Mouse (Mus musculus): ENCODE measurements at regions not wholly inside any gene's neighbourhood (a gene's known extent, or its start where the extent isn't known, plus 50 kb on each side); places are given as distances from the start of the nearest gene placed in this dataset.
"Not testable (repeated sequence)": the region's sequence is repeated elsewhere in the genome, so short reads cannot be mapped to it uniquely, and the experiment has no call there.

DNA sequence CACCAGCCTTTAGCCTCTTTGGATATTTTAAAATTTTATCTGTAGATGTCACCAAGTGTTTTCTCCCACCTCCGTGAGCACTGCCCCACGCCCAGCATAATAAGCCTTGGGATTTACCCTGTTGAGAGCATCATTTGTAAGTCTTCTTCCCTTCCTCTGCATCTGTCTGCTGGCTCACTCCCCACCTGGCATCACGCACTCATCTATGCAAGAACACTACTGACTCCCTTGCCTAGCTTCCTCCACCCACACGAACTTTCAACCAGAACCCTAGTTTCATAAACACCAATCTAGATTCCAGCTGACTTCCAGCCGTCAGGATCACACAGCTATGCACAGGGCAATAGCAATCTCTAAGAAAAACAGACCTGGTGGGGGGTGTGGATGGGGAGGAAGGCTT, 311.2 kb upstream of the Cdh4 start:
- H3K4me2 ChIP-seq (replicated peaks) = no peak overlapping the region
- no peaks in the 10 kb centered on the region for H3K36me3 ChIP-seq
- ATAC-seq (replicated peaks) = no peak
- no peaks in the 10 kb centered on the region for H3K27me3 ChIP-seq
- WGBS = 73% methylated on average over 5 of the region's 5 CpGs
- H3K4me1 ChIP-seq = no peaks in the 10 kb centered on the region
- no peak overlapping the region for H3K9ac ChIP-seq (replicated peaks)
- H3K9me3 ChIP-seq = no peaks in the 10 kb centered on the region
- no peak overlapping the region for H3K27ac ChIP-seq (replicated peaks)
- H3K4me3 ChIP-seq = no peak overlapping the region

DNA sequence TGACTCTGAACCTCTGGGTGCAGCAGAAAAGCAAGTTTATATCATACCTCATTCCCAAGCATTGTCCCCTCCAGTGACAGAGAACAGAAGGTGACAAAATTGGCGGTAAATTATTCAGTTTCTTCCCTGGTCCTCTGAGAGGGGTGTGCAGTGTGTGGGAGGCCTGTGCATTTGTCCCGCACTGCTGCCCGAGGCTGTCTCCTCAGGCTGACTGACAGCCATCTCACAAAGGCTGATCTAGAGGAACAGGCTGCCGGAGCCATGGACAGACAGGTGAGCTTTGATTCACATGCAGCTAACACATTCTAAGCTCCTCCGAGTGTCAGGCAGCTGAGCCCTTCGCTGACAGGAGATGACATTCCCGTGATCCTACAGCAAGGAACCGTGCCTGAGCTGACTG, 299.9 kb upstream of the Cdh4 start:
- Histone ChIP-seq H3K4me1 (no peaks in the 10 kb centered on the region), H3K27me3 (no peaks in the 10 kb centered on the region), H3K4me2 (replicated peaks) (no peak overlapping the region), H3K4me3 (no peak overlapping the region), H3K9ac (replicated peaks) (no peak overlapping the region), H3K27ac (replicated peaks) (no peak overlapping the region), H3K36me3 (no peaks in the 10 kb centered on the region), H3K9me3 (no peaks in the 10 kb centered on the region)
- ATAC-seq (replicated peaks) = 0 out of 2 replicates have a peak, but pooled peaks have one; percentile 26
- 64% methylated on average over 8 of the region's 8 CpGs for WGBS

DNA sequence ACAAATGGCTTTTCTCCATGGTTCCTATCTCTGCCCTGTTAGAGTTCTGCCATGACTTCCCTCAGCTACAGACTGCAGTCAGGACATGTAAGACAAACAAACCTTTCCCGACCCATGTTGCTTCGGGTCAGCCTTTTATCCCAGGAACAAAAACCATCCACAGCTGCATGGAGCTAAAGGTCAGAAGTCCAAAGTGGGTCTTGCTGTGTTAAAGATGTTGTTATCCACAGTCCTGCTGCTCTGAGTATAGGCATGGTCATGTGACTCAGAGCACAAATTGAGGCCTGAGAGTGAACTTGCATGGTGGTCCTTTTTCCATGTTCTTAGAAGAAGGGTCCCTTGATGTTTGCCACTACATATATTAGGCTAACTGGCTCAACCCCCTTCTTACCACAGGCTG, 296.5 kb upstream of the Cdh4 start:
- H3K36me3 ChIP-seq = no peaks in the 10 kb centered on the region
- no peak overlapping the region for H3K9ac ChIP-seq (replicated peaks)
- 65% methylated on average over 2 of the region's 2 CpGs for WGBS
- H3K27ac ChIP-seq (replicated peaks) = no peak overlapping the region
- H3K9me3 ChIP-seq = no peaks in the 10 kb centered on the region
- H3K4me3 ChIP-seq = no peak overlapping the region
- 0 out of 2 replicates have a peak, but pooled peaks cover 3% of the 10 kb centered on the region for H3K4me1 ChIP-seq
- H3K4me2 ChIP-seq (replicated peaks) = no peak overlapping the region
- ATAC-seq (replicated peaks) = no peak
- H3K27me3 ChIP-seq = no peaks in the 10 kb centered on the region

DNA sequence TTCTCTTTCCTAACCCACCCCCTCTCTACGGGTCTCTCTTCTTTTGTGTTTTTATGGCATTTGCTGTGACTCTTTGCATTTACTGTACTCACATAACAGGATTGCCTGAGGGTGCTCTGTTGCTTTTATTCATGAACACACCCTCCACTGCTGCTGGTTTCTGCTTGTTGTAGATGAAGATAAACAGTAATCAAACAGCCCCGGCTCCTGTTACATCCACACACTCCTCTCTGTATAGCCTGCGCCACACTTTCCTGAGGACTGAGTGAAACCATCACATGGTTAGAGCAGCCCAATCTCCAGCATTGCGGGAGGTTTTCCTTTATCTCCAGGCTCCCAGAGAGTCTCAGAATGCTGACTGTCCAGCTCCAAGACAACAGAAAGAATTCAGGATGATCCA, 296.0 kb upstream of the Cdh4 start:
- H3K27ac ChIP-seq (replicated peaks) = no peak overlapping the region
- H3K4me3 ChIP-seq = no peak overlapping the region
- 69% methylated on average over 4 of the region's 4 CpGs for WGBS
- no peaks in the 10 kb centered on the region for H3K27me3 ChIP-seq
- no peak overlapping the region for H3K9ac ChIP-seq (replicated peaks)
- 0 out of 2 replicates have a peak, but pooled peaks cover 3% of the 10 kb centered on the region for H3K4me1 ChIP-seq
- no peak overlapping the region for H3K4me2 ChIP-seq (replicated peaks)
- no peaks in the 10 kb centered on the region for H3K9me3 ChIP-seq
- H3K36me3 ChIP-seq = no peaks in the 10 kb centered on the region
- ATAC-seq (replicated peaks) = no peak

DNA sequence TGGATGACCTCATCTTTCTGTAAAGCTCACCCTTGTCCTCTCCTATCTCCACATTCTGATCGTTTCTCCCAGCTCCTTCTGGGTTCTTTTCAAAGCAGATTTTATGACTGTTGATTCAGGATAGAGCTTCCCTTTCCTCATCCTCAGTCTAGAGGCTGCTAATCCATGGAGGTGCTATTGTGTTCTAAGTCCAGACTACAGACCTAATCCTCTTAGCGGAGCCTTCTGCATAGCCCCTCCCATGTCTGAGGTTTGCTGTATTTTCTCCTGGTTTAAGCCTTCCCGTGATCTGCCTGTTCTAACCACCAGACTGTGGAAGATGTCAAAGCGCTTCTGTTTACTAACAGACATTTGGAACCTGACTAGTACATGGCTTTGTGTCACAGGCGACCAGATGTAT, 294.0 kb upstream of the Cdh4 start:
- Histone ChIP-seq H3K4me2 (replicated peaks) (no peak overlapping the region), H3K9me3 (no peaks in the 10 kb centered on the region), H3K4me1 (0 out of 2 replicates have a peak, but pooled peaks cover 3% of the 10 kb centered on the region), H3K27me3 (no peaks in the 10 kb centered on the region), H3K4me3 (no peak overlapping the region), H3K27ac (replicated peaks) (no peak overlapping the region), H3K36me3 (no peaks in the 10 kb centered on the region), H3K9ac (replicated peaks) (no peak overlapping the region)
- ATAC-seq (replicated peaks) = no peak
- WGBS = 39% methylated on average over 5 of the region's 5 CpGs

DNA sequence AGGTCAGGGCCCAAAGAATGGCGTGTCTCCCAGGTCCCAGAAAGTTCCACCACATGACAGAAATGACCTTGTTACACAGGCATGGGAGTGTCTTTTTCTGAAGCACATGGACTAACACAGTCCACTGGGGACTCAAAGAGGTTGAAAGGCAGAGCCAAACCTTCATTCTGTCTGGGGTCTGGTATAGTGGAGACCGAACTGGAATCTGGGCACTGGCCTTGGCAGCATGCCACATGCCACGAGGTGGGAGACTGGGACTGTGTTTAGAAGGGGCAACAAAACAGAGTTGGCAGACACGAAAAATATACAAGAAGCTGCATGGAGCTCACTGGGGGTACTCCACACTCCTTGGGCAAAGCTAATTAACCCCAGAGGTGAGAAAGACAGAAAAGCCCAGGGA, 293.6 kb upstream of the Cdh4 start:
- Histone ChIP-seq H3K9me3 (no peaks in the 10 kb centered on the region), H3K9ac (replicated peaks) (no peak overlapping the region), H3K27ac (replicated peaks) (no peak overlapping the region), H3K4me3 (no peak overlapping the region), H3K4me2 (replicated peaks) (no peak overlapping the region), H3K4me1 (0 out of 2 replicates have a peak, but pooled peaks cover 3% of the 10 kb centered on the region), H3K27me3 (no peaks in the 10 kb centered on the region), H3K36me3 (no peaks in the 10 kb centered on the region)
- 34% methylated on average over 4 of the region's 4 CpGs for WGBS
- ATAC-seq (replicated peaks) = no peak; the same call in 1 of the 2 replicates

DNA sequence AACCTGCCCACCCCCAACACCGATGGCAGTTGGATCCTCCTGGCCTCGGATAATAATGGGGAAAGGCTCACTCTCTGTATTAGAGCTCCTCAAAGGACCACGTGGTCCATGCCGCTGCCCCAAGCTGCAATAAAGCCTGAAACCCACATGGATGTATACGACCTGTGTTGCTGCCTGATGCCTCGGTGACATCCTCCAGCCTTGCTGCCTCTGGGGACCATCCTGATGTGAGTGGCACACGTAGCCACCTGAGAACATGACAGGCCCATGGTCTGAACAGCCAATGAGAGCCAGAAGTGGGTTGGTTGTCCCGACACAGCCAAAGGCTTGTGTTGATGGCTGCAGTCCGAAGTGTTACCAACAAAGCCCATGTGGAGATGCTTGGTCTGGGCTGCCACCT, 283.4 kb upstream of the Cdh4 start:
- H3K9ac ChIP-seq (replicated peaks) = no peak overlapping the region
- WGBS = 92% methylated on average over 9 of the region's 9 CpGs
- no peaks in the 10 kb centered on the region for H3K9me3 ChIP-seq
- H3K4me1 ChIP-seq = 0 out of 2 replicates have a peak, but pooled peaks cover 3% of the 10 kb centered on the region
- ATAC-seq (replicated peaks) = no peak
- H3K4me3 ChIP-seq = no peak overlapping the region
- no peak overlapping the region for H3K4me2 ChIP-seq (replicated peaks)
- H3K27me3 ChIP-seq = no peaks in the 10 kb centered on the region
- H3K36me3 ChIP-seq = no peaks in the 10 kb centered on the region
- no peak overlapping the region for H3K27ac ChIP-seq (replicated peaks)

DNA sequence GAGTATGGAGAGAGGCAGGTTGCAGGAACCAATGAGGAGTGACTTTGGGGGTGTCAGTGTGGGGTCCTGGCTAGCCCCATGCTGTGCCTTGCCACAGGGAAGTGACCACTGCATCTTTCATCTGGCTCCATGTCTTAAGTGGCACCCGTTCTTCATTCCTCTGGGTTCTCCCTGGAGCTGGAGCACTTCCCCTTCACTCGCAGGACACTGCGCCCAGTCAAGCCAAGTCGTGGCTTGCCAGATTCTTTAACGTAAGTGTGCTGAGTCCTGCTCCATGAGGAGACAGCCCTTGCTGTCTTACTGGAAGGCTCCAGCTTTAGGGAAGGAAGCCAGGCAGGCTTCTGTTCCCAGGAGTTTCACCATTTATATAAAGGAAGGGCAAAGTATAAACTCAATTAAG, 279.1 kb upstream of the Cdh4 start:
- Histone ChIP-seq H3K4me1 (no peaks in the 10 kb centered on the region), H3K4me3 (no peak overlapping the region), H3K27ac (replicated peaks) (no peak overlapping the region), H3K27me3 (no peaks in the 10 kb centered on the region), H3K9ac (replicated peaks) (no peak overlapping the region), H3K4me2 (replicated peaks) (no peak overlapping the region), H3K36me3 (no peaks in the 10 kb centered on the region), H3K9me3 (no peaks in the 10 kb centered on the region)
- no peak for ATAC-seq (replicated peaks)
- WGBS = 89% methylated on average over 5 of the region's 5 CpGs

DNA sequence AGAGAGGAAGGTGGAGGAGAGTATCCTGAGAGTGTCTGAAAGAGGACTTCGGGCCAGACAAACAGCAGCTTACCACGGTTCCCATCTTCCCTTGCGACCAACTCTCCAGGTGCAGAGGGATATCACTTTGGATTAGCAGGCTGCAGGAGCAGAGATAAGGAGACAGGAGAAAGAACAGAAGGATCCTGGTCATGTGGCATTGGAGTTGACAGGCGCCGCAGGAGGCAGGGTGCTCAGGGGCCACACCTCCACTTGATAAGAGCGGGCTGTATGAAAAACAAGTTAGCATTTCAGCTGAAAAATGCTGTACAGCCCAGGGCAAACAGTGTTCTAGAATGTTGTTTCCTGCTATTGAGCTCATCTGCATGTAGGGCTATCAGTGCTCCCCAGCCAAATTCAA, 272.1 kb upstream of the Cdh4 start:
- H3K9me3 ChIP-seq = 0 out of 2 replicates have a peak, but pooled peaks cover 1% of the 10 kb centered on the region
- H3K4me3 ChIP-seq = no peak overlapping the region
- no peak overlapping the region for H3K27ac ChIP-seq (replicated peaks)
- H3K27me3 ChIP-seq = no peaks in the 10 kb centered on the region
- 82% methylated on average over 6 of the region's 6 CpGs for WGBS
- no peak for ATAC-seq (replicated peaks)
- H3K36me3 ChIP-seq = no peaks in the 10 kb centered on the region
- H3K4me2 ChIP-seq (replicated peaks) = no peak overlapping the region
- H3K9ac ChIP-seq (replicated peaks) = no peak overlapping the region
- no peaks in the 10 kb centered on the region for H3K4me1 ChIP-seq

DNA sequence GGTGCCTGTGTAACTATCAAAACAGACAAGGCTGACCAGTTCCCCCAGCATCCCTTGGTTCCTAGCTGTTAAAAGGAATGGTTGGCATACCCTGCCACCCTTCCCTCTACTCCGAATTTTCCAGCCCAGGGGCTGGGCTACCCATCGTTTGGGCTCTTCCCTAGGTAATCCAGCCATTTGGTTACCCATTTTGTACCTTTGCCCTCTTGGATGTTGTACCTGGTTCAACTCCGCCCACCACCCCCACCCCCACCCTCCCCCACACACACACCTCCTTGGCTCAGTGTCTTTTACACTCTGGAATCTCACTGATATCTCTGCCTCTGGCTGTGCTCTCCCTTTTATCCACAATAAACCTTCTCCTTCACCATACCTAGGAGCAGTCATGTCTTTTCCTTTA, 271.6 kb upstream of the Cdh4 start:
- ATAC-seq (replicated peaks) = no peak
- 83% methylated on average over 3 of the region's 3 CpGs for WGBS
- Histone ChIP-seq H3K4me3 (no peak overlapping the region), H3K4me1 (no peaks in the 10 kb centered on the region), H3K27me3 (no peaks in the 10 kb centered on the region), H3K9ac (replicated peaks) (no peak overlapping the region), H3K9me3 (0 out of 2 replicates have a peak, but pooled peaks cover 4% of the 10 kb centered on the region), H3K4me2 (replicated peaks) (no peak overlapping the region), H3K27ac (replicated peaks) (no peak overlapping the region), H3K36me3 (no peaks in the 10 kb centered on the region)

DNA sequence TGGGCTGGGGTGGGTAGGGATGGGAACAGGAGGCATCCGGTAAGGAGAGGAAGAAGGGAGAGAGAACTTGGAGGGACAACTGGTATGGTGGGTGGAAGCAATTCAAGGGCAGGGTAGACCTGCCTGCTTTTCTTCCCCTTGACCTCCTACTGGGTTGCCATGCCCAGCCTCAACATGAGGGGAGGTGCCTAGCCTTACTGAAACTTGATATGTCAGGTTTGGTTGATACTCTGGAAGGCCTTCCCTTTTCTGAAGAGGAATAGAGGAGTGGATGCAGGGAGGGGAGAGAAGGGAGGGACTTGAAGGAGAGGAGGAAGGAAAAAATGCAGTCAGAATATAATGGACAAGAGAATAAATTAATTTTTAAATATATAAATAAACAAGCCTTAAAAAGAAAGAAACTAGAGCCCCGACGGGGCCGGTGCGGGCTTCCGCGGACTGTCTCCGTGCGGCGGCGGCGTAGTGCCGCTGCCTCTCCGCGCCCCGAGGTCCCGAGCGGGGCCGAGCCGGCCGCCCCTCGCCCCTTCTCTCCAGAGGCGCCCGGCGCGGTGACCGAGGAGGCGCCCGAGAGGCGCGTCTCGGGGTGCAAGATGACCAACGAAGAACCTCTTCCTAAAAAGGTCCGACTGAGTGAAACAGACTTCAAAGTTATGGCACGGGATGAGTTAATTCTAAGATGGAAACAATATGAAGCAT, 265.2 kb upstream of the Cdh4 start:
- H3K4me2 ChIP-seq (replicated peaks) = peak overlapping the region; percentile 31
- WGBS = 6% methylated on average over 35 of the region's 35 CpGs
- not testable (repeated sequence) for H3K36me3 ChIP-seq; H3K27me3 ChIP-seq; H3K4me1 ChIP-seq; H3K27ac ChIP-seq (replicated peaks); H3K9me3 ChIP-seq; H3K9ac ChIP-seq (replicated peaks)
- peak; percentile 61; the same call in 1 of the 2 replicates for ATAC-seq (replicated peaks)
- peak overlapping the region; percentile 13; the same call in 1 of the 2 replicates for H3K4me3 ChIP-seq

DNA sequence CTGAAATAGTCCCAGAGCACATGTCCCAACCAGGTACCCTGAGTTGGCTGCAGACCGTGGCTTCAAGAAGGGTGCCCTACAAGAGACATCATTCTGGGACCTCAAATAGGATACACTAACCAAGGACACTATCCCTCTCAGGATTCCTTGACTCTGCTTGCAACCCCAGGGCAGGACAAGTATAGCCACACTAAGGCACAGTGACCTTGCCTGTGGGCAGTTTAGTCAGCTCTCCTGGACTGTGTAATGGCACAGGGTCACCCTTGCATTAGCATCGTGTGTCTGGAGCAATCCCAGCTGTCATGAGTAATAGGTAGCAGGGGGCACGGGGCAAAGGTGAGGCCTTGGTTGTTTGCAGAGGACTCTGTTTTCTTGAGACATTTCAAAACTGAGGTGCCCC, 260.9 kb upstream of the Cdh4 start:
- Histone ChIP-seq H3K9ac (replicated peaks) (no peak overlapping the region), H3K27ac (replicated peaks) (no peak overlapping the region), H3K4me1 (peaks cover 4% of the 10 kb centered on the region; the same call in 1 of the 2 replicates), H3K4me3 (no peak overlapping the region), H3K9me3 (no peaks in the 10 kb centered on the region), H3K27me3 (no peaks in the 10 kb centered on the region), H3K4me2 (replicated peaks) (no peak overlapping the region), H3K36me3 (no peaks in the 10 kb centered on the region)
- no peak for ATAC-seq (replicated peaks)
- WGBS = 83% methylated on average over 3 of the region's 3 CpGs

DNA sequence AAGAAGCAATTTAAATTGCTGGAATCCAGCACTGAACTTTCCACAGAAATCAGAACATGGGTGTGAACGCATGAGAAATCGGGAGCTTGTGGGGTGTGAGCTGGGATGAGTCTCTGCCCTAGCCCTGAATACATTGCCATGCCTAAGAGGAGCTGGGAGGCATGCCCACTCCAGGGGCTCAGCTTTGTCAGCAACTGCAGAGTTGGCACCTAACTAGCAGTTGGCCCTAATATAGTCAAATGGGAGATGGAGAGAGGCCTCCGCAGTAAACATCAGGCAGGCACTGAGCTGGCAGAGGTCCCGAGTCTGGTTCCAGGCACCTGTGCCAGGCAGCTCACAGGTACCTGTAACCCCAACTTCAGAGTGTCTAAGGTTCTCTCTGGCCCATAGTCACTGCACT, 260.1 kb upstream of the Cdh4 start:
- Histone ChIP-seq H3K4me1 (peaks cover 4% of the 10 kb centered on the region; the same call in 1 of the 2 replicates), H3K36me3 (no peaks in the 10 kb centered on the region), H3K9ac (replicated peaks) (no peak overlapping the region), H3K4me3 (no peak overlapping the region), H3K9me3 (no peaks in the 10 kb centered on the region), H3K27me3 (no peaks in the 10 kb centered on the region), H3K27ac (replicated peaks) (no peak overlapping the region), H3K4me2 (replicated peaks) (no peak overlapping the region)
- WGBS = 62% methylated on average over 4 of the region's 4 CpGs
- no peak for ATAC-seq (replicated peaks)
